Mouse (Mus musculus) Patski (cell line): ENCODE results near the gene Tnfaip8l1. TPM values are rescaled to one million over a fixed set of nuclear protein-coding genes. Genes with fewer than 3 reads are reported as not detected.
A peak's percentile ranks its signal among the peaks of the same experiment; 100 is the strongest.

ENCODE experiments used
- ATAC-seq: fragments of 100-300 bp; one replicate; pipeline ENCODE4 v1.8.0; 2021
- CTCF ChIA-PET: fragments of 350-600 bp; sonication (Branson Sonifier 250); formaldehyde crosslinking; loops from one replicate; lab custom pipeline; 2022; ENCODE audit warnings: inconsistent platforms; lab: Charles Lee
- POLR2A ChIA-PET: fragments of 350-600 bp; sonication (Branson Sonifier 250); formaldehyde crosslinking; loops from one replicate; lab custom pipeline; 2022; ENCODE audit warnings: antibody characterized with exemption, inconsistent platforms; lab: Charles Lee
- DNase-seq: peaks from one replicate; pipeline ENCODE4 v3.0.0-alpha.2; 2011; ENCODE audit warnings: low read depth, low spot score
- H3K27me3 ChIP-seq: fragments of 371-371 bp; one replicate; pipeline ENCODE4 v1.5.1; 2021
- CTCF ChIP-seq: fragments of 100-300 bp; IDR thresholded peaks from one replicate; pipeline ENCODE4 v1.5.1; 2021
- in situ Hi-C: fragments of 300-500 bp; cut with MboI; formaldehyde crosslinking; loops from 3 replicates; pipeline ENCODE4 v1.11.1; 2018; ENCODE audit warnings: low pct_unique_long_range_greater_than_20kb, mixed read lengths
- polyA plus RNA-seq: library from polyadenylated mRNA; unstranded; gene quantifications from one replicate; pipeline ENCODE4 v1.2.3, GENCODE M21; 2021

Gene Tnfaip8l1
- polyA plus RNA-seq, 1 experiment from 2014 or later = 2.0 TPM

GRCm38 (mm10) chr17:56200586-56200985 lies 38.3 kb downstream of the Tnfaip8l1 start:
- CTCF ChIA-PET = interaction anchor here (1.3 to 1.5 kb wide), 2 partner anchors 11 to 89 kb away, joined by 3 to 4 read pairs; no protein-coding TSS in a partner anchor
- TF ChIP-seq CTCF = no peak
- POLR2A ChIA-PET = no interaction called here
- no peaks in the 10 kb centered on the region for H3K27me3 ChIP-seq
- DNase-seq = no peak
- no peak for ATAC-seq
- in situ Hi-C loops = loop anchor here (10.0 kb wide), 1 partner anchor 54 kb away; the partner anchor contains the start of gene Fem1a

GRCm38 (mm10) chr17:56201642-56202041 lies 39.4 kb downstream of the Tnfaip8l1 start:
- in situ Hi-C loops = loop anchor here (10.0 kb wide), 1 partner anchor 53 kb away; the partner anchor contains the start of gene Fem1a
- DNase-seq (no peak), ATAC-seq (no peak)

GRCm38 (mm10) chr17:56202476-56202875 lies 40.2 kb downstream of the Tnfaip8l1 start:
- ChIA-PET POLR2A (interaction anchor here (1.1 kb wide), 1 partner anchor 16 kb away, joined by 3 read pairs; no protein-coding TSS in a partner anchor), CTCF (interaction anchor here (0.7 to 1.2 kb wide), 4 partner anchors 9 to 53 kb away, joined by 3 to 9 read pairs (median 4); partner anchors contain the start of gene Dpp9)
- no peak for DNase-seq
- no peaks in the 10 kb centered on the region for H3K27me3 ChIP-seq
- in situ Hi-C loops = loop anchor here (10.0 kb wide), 1 partner anchor 52 kb away; the partner anchor contains the start of gene Fem1a
- no peak for TF ChIP-seq CTCF
- no peak for ATAC-seq

More at GRCm38 (mm10) chr17:56201642-56202041, 39.4 kb downstream of the Tnfaip8l1 start:
- ChIA-PET CTCF (interaction anchor here (0.7 to 1.3 kb wide), 4 partner anchors 10 to 90 kb away, joined by 3 to 4 read pairs (median 3); partner anchors contain the start of gene Dpp9), POLR2A (no interaction called here)
- no peaks in the 10 kb centered on the region for H3K27me3 ChIP-seq
- no peak for TF ChIP-seq CTCF

- no peak for TF ChIP-seq CTCF
- in situ Hi-C loops = loop anchor here (10.0 kb wide), 1 partner anchor 51 kb away; the partner anchor contains the start of gene Fem1a
- CTCF ChIA-PET = interaction anchor here (1.2 kb wide), 1 partner anchor 52 kb away, joined by 9 read pairs; no protein-coding TSS in a partner anchor
- no peaks in the 10 kb centered on the region for H3K27me3 ChIP-seq
- no peak for ATAC-seq
- no peak for DNase-seq
- POLR2A ChIA-PET = interaction anchor here (1.1 kb wide), 1 partner anchor 14 kb away, joined by 3 read pairs; no protein-coding TSS in a partner anchor
Observed at GRCm38 (mm10) chr17:56203729-56204128, 41.5 kb downstream of the Tnfaip8l1 start.

GRCm38 (mm10) chr17:56206276-56206884 lies 44.1 kb downstream of the Tnfaip8l1 start:
- peak; percentile 64 for ATAC-seq
- ChIA-PET CTCF (interaction anchor here (0.9 to 3.8 kb wide), 6 partner anchors 11 to 145 kb away, joined by 3 to 23 read pairs (median 4); partner anchors contain the start of gene Fem1a), POLR2A (interaction anchor here (0.6 to 3.4 kb wide), 3 partner anchors 12 to 131 kb away, joined by 3 to 26 read pairs (median 4); partner anchors contain the start of gene Dpp9)
- no peak for TF ChIP-seq CTCF
- in situ Hi-C loops = loop anchor here (10.0 kb wide), 1 partner anchor 48 kb away; the partner anchor contains the start of gene Fem1a
- peak; percentile 85 for DNase-seq
- no peaks in the 10 kb centered on the region for H3K27me3 ChIP-seq

GRCm38 (mm10) chr17:56206986-56207674 lies 44.9 kb downstream of the Tnfaip8l1 start:
- ATAC-seq (peak; percentile 83), DNase-seq (peak; percentile 85)
- no peak for TF ChIP-seq CTCF
- H3K27me3 ChIP-seq = no peaks in the 10 kb centered on the region
- in situ Hi-C loops = loop anchor here (10.0 kb wide), 1 partner anchor 48 kb away; the partner anchor contains the start of gene Fem1a
- ChIA-PET POLR2A (interaction anchor here (1.1 to 3.4 kb wide), 2 partner anchors 11 to 49 kb away, joined by 3 to 26 read pairs; partner anchors contain the start of gene Dpp9), CTCF (interaction anchor here (0.9 to 3.8 kb wide), 5 partner anchors 10 to 53 kb away, joined by 3 to 23 read pairs (median 4); partner anchors contain the start of genes Dpp9 and Fem1a)

GRCm38 (mm10) chr17:56207963-56208530 lies 45.8 kb downstream of the Tnfaip8l1 start:
- ATAC-seq = no peak
- no peak for TF ChIP-seq CTCF
- ChIA-PET CTCF (interaction anchor here (1.2 to 3.8 kb wide), 5 partner anchors 9 to 47 kb away, joined by 3 to 23 read pairs (median 4); partner anchors contain the start of genes Dpp9 and Fem1a), POLR2A (interaction anchor here (0.5 to 3.4 kb wide), 2 partner anchors 10 to 250 kb away, joined by 3 to 26 read pairs; partner anchors contain the start of gene Dpp9)
- in situ Hi-C loops = loop anchor here (10.0 kb wide), 1 partner anchor 47 kb away; the partner anchor contains the start of gene Fem1a
- DNase-seq = no peak
- H3K27me3 ChIP-seq = no peaks in the 10 kb centered on the region

- POLR2A ChIA-PET = interaction anchor here (3.4 kb wide), 1 partner anchor 10 kb away, joined by 26 read pairs; the partner anchor contains the start of gene Dpp9
- DNase-seq (no peak), ATAC-seq (no peak)
- no peak for TF ChIP-seq CTCF
- in situ Hi-C loops = loop anchor here (10.0 kb wide), 1 partner anchor 46 kb away; the partner anchor contains the start of gene Fem1a
- H3K27me3 ChIP-seq = no peaks in the 10 kb centered on the region
- CTCF ChIA-PET = interaction anchor here (1.2 to 3.8 kb wide), 3 partner anchors 11 to 47 kb away, joined by 3 to 23 read pairs (median 4); partner anchors contain the start of gene Fem1a
Observed at GRCm38 (mm10) chr17:56208821-56209220, 46.5 kb downstream of the Tnfaip8l1 start.

GRCm38 (mm10) chr17:56211090-56211489 lies 48.8 kb downstream of the Tnfaip8l1 start:
- DNase-seq (no peak), ATAC-seq (no peak)
- ChIA-PET POLR2A (no interaction called here), CTCF (interaction anchor here (1.0 to 1.5 kb wide), 2 partner anchors 9 to 44 kb away, joined by 4 to 5 read pairs; no protein-coding TSS in a partner anchor)
- TF ChIP-seq CTCF = no peak
- in situ Hi-C loops = no loop called here
- no peaks in the 10 kb centered on the region for H3K27me3 ChIP-seq
